Mouse (Mus musculus) brain, embryonic 14.5 days (tissue): ENCODE measurements around the gene Gm4858.

Experiments used
- CTCF ChIP-seq: fragments of 200-500 bp; IDR thresholded peaks from 2 replicates; pipeline ENCODE4 v1.5.1; 2012; ENCODE audit warnings: inconsistent platforms, mild to moderate bottlenecking, moderate library complexity, borderline replicate concordance; ENCODE audit not compliant: insufficient read depth, insufficient read length; ENCODE audit errors: extremely low read depth
- POLR2A ChIP-seq: fragments of 200-500 bp; IDR thresholded peaks from 2 replicates; pipeline ENCODE4 v1.6.1; 2012; ENCODE audit warnings: mild to moderate bottlenecking, inconsistent platforms, borderline replicate concordance; ENCODE audit not compliant: poor library complexity, insufficient read depth, insufficient read length, severe bottlenecking; ENCODE audit errors: extremely low read depth

DNA sequence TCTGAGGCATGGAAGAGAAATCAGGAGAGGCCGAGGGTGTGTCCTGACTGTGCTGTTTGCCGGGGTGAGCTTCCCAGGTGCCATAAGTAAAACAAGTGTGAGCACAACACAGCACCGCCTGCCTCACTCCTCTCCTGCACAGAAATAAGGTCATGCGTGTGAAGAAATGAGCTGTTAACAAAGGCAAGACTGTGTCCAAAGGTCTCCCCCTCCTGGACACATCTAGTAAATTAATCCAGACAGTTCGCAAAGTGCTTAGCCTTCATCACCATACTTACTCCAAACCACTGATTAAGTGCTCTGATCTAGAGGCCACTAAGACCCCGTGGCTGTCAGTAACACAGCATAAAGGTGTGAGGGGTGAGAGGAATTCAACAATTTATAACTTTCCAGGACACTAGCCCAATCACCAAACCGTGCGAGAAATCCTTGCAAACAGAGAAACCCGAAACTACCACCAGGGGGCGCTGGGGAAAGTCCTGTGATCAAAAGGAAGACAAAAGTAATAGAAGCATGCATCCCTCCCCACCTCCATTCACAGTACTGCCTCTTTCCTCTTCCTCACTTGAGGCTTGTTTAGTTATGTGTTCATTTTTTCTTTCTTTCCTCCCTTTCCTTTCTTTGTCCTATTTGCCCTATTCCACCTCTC is 15.7 kb upstream of the Gm4858 start:
- TF ChIP-seq POLR2A (no peak), CTCF (peak; percentile 46; the same call in 1 of the 2 replicates)
